ENCODE assay signal across 18 mouse cellular contexts in the genomic region with DNA sequence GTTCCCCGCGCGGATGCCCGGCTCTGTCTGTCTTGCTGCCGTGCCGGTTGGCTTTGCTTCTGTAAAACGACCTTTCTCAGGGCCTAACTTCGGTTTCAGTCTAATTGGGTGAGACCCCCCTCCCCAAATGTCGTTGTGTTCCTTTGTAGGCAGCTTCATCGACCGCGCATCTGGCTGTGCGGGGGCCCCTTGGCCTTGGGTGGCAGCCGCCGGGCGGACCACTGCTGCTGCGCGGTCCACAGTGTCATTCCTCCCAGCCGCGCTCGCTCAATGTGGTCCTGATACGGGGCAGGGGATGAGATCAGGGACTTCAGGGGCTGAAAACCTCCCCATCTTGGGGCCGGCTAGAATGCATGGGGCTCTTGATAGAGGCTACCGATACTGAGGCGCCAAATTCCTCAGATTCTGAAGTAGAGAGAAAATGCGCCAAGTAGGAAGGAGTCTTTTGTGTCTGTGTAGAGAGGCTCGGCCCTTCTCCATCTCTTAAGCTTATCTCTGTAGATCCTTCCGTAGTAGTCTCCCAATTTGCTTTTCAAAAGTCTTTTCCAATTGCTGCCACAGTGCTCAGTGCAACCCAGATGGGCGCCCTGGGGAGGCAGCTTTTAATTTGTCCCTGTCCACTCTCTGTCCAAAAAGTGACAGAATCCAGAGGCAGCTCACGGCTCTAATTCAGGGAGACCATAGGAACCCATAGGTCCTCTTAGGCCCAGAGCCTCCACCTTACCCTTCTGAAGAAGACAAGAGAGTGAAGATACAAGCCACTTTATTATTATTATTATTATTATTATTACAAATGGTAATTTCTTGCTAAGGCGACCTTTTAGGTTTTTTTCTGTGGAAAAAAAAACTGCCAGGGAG. TPM values are rescaled to one million over a fixed set of nuclear protein-coding genes. Genes with fewer than 3 reads are reported as not detected.
DNase-seq lines count a peak whose midpoint lies in the region; ATAC-seq and TF ChIP-seq lines count a peak whose summit lies in the region.
"Had no signal": no experiment of that assay in that cellular context is flagged by ENCODE, and none has a peak within 500 bp of the region (broad histone marks: within the 10 kb centered on the region; RNA-seq: fewer than 3 reads in every experiment).

No protein-coding gene starts in this region.

- H3K9ac ChIP-seq in heart, postnatal 0 days (replicated peaks; ENCODE audit: low read depth, low read length) = no peak overlapping the region
- peak overlapping the region; percentile 98 for H3K9ac ChIP-seq in limb, embryonic 11.5 days (ENCODE audit: low read length)
- H3K9ac ChIP-seq in neural tube, embryonic 15.5 days (replicated peaks) = peak overlapping the region; percentile 31
- H3K9ac ChIP-seq: forebrain, postnatal 0 days; heart, embryonic 15.5 days; hindbrain, embryonic 15.5 days; lung, embryonic 14.5 days had no signal

- H3K4me1 ChIP-seq in heart, postnatal 0 days (ENCODE audit: control insufficient read depth, insufficient read depth) = no peaks in the 10 kb centered on the region
- H3K4me1 ChIP-seq in limb, embryonic 11.5 days (ENCODE audit: control insufficient read depth, insufficient read depth, low read length) = peaks cover 24% of the 10 kb centered on the region
- H3K4me1 ChIP-seq in neural tube, embryonic 15.5 days = peaks cover 19% of the 10 kb centered on the region
- H3K4me1 ChIP-seq: hindbrain, embryonic 15.5 days had no signal

- no peak for ATAC-seq in heart, postnatal 0 days (ENCODE audit: insufficient read depth, low read depth)
- ATAC-seq in limb, embryonic 11.5 days (ENCODE audit: insufficient number of reproducible peaks, low FRiP score, low TSS enrichment, low read depth) = no peak
- no peak for ATAC-seq in neural tube, embryonic 15.5 days (ENCODE audit: low FRiP score)
- ATAC-seq: forebrain, postnatal 0 days had no signal

- peaks cover 99% of the 10 kb centered on the region for H3K27me3 ChIP-seq in heart, postnatal 0 days (ENCODE audit: control insufficient read depth, insufficient read depth, low read length)
- H3K27me3 ChIP-seq in limb, embryonic 11.5 days (ENCODE audit: control insufficient read depth, insufficient read depth, low read length) = peaks cover 10% of the 10 kb centered on the region; the same call in 1 of the 2 replicates
- peaks cover 57% of the 10 kb centered on the region for H3K27me3 ChIP-seq in neural tube, embryonic 15.5 days (replicated peaks)

- TF ChIP-seq CTCF in heart, postnatal 0 days (IDR thresholded peaks at IDR 0.05; ENCODE audit: low read depth) = no peak

- H3K36me3 ChIP-seq in heart, postnatal 0 days (replicated peaks; ENCODE audit: control insufficient read depth, insufficient read depth, low read length) = no peaks in the 10 kb centered on the region
- H3K36me3 ChIP-seq in limb, embryonic 11.5 days (ENCODE audit: control insufficient read depth, insufficient read depth, low read length) = no peaks in the 10 kb centered on the region
- no peaks in the 10 kb centered on the region for H3K36me3 ChIP-seq in neural tube, embryonic 15.5 days
- H3K36me3 ChIP-seq: heart, embryonic 15.5 days; hindbrain, embryonic 15.5 days had no signal

- whole genome bisulfite sequencing in heart, postnatal 0 days = 2% methylated on average over 31 of the region's 31 CpGs
- WGBS in limb, embryonic 11.5 days = under 1% methylated on average over 31 of the region's 31 CpGs
- WGBS in neural tube, embryonic 15.5 days = 1% methylated on average over 31 of the region's 31 CpGs

- 0 out of 2 replicates have a peak overlapping the region, but pooled peaks have one; percentile 3 for H3K4me3 ChIP-seq in heart, postnatal 0 days (ENCODE audit: low read depth, low read length)
- peak overlapping the region; percentile 66 for H3K4me3 ChIP-seq in limb, embryonic 11.5 days (ENCODE audit: low read depth, low read length)
- H3K4me3 ChIP-seq in neural tube, embryonic 15.5 days (replicated peaks) = peak overlapping the region; percentile 39
- H3K4me3 ChIP-seq: heart, embryonic 15.5 days; hindbrain, embryonic 15.5 days had no signal

- no peak for DNase-seq in heart, postnatal 0 days (ENCODE audit: low spot score)
- no peak for DNase-seq in heart, postnatal 10 days
- peak; percentile 12 for DNase-seq in urinary bladder, adult 2 months (ENCODE audit: low spot score)
- no peak for DNase-seq in urinary bladder, postnatal 10 days (ENCODE audit: low spot score)
- DNase-seq in limb, embryonic 11.5 days (ENCODE audit: low spot score) = peak; percentile 73
- no peak for DNase-seq in right cerebral cortex, adult 2 months (ENCODE audit: low spot score in 2 of 2)
- DNase-seq in left cerebral cortex, postnatal 36 days (ENCODE audit: low spot score in 2 of 2) = no peak
- DNase-seq: cerebellum, adult 11 months; forebrain, postnatal 0 days; gastrocnemius, postnatal 36 days; lung, embryonic 14.5 days had no signal

- intact Hi-C loops in heart, postnatal 10 days (cut with DNase I) = no loop called here
- intact Hi-C loops in left cerebral cortex, postnatal 36 days (cut with DNase I) = loop anchor here (2.0 to 10.0 kb wide), 2 partner anchors 31 to 1413 kb away; a partner anchor contains a TSS

- H3K9me3 ChIP-seq in heart, postnatal 0 days (replicated peaks; ENCODE audit: control insufficient read depth, low read length) = no peaks in the 10 kb centered on the region
- H3K9me3 ChIP-seq in limb, embryonic 11.5 days (ENCODE audit: control insufficient read depth, low read length) = no peaks in the 10 kb centered on the region
- H3K9me3 ChIP-seq in neural tube, embryonic 15.5 days (replicated peaks) = no peaks in the 10 kb centered on the region
- H3K9me3 ChIP-seq: heart, embryonic 15.5 days; hindbrain, embryonic 15.5 days had no signal

- H3K4me2 ChIP-seq in heart, postnatal 0 days (ENCODE audit: low read depth, low read length) = no peak overlapping the region
- peak overlapping the region; percentile 90 for H3K4me2 ChIP-seq in limb, embryonic 11.5 days (ENCODE audit: low read depth, severe bottlenecking)
- peak overlapping the region; percentile 48 for H3K4me2 ChIP-seq in neural tube, embryonic 15.5 days
- H3K4me2 ChIP-seq: heart, embryonic 15.5 days; hindbrain, embryonic 15.5 days; lung, embryonic 14.5 days had no signal

- no peak for TF ChIP-seq EP300 in heart, postnatal 0 days (IDR thresholded peaks at IDR 0.05; ENCODE audit: low read depth)

- no peak overlapping the region for H3K27ac ChIP-seq in heart, postnatal 0 days (ENCODE audit: low read depth)
- H3K27ac ChIP-seq in limb, embryonic 11.5 days (replicated peaks; ENCODE audit: low read depth, low read length) = peak overlapping the region; percentile 97
- H3K27ac ChIP-seq in neural tube, embryonic 15.5 days (replicated peaks) = peak overlapping the region; percentile 70
- H3K27ac ChIP-seq: heart, embryonic 15.5 days; hindbrain, embryonic 15.5 days had no signal

RNA-seq across cellular contexts. Expression of a gene that starts 3.8 kb away (rescaled TPM):
- not detected in 2 replicates for total RNA-seq in heart, postnatal 0 days (2014; rRNA removed; ENCODE audit: low replicate concordance)
- 0.08 TPM in 1 of 2 replicates, not detected in the other for polyA plus RNA-seq in heart, postnatal 0 days (2015; fragmentation: Nextera tagmentation; extraction: Ambion mirVana)
- not detected for total RNA-seq in heart, postnatal 10 days (2021)
- polyA plus RNA-seq in urinary bladder, adult 2 months (2012; rRNA removed) = 13.5 and 14.9 TPM in 2 replicates
- 52.0 and 55.0 TPM in 2 replicates for polyA plus RNA-seq in limb, embryonic 11.5 days (2014; fragmentation: Nextera tagmentation; extraction: Ambion mirVana)
- polyA plus RNA-seq in neural tube, embryonic 15.5 days (2015; fragmentation: Nextera tagmentation; extraction: Ambion mirVana) = 61.8 and 83.6 TPM in 2 replicates
- not detected for total RNA-seq in left cerebral cortex, postnatal 36 days (2021)
- total RNA-seq: common myeloid progenitor, adult 5-6 weeks; forebrain, postnatal 0 days; left cerebral cortex, postnatal 14 days had no signal
- polyA plus RNA-seq: forebrain, postnatal 0 days; heart, embryonic 15.5 days; hindbrain, embryonic 15.5 days; lung, embryonic 14.5 days; midbrain, postnatal 0 days had no signal

RNA-seq across cellular contexts. Expression of a gene that starts 8.6 kb away (rescaled TPM):
- total RNA-seq in heart, postnatal 0 days (2014; rRNA removed; ENCODE audit: low replicate concordance) = 0.11 TPM in 1 of 2 replicates, not detected in the other
- polyA plus RNA-seq in heart, postnatal 0 days (2015; fragmentation: Nextera tagmentation; extraction: Ambion mirVana) = not detected in 2 replicates
- not detected for total RNA-seq in heart, postnatal 10 days (2021)
- 8.1 and 8.9 TPM in 2 replicates for polyA plus RNA-seq in urinary bladder, adult 2 months (2012; rRNA removed)
- 59.6 and 64.4 TPM in 2 replicates for polyA plus RNA-seq in limb, embryonic 11.5 days (2014; fragmentation: Nextera tagmentation; extraction: Ambion mirVana)
- polyA plus RNA-seq in neural tube, embryonic 15.5 days (2015; fragmentation: Nextera tagmentation; extraction: Ambion mirVana) = 4.1 and 9.2 TPM in 2 replicates
- not detected for total RNA-seq in left cerebral cortex, postnatal 36 days (2021)
- total RNA-seq: common myeloid progenitor, adult 5-6 weeks; forebrain, postnatal 0 days; gastrocnemius, postnatal 36 days; left cerebral cortex, postnatal 14 days; midbrain, postnatal 0 days had no signal
- polyA plus RNA-seq: forebrain, postnatal 0 days; heart, embryonic 15.5 days; hindbrain, embryonic 15.5 days; lung, embryonic 14.5 days; midbrain, postnatal 0 days; thymus, postnatal 0 days had no signal

RNA-seq across cellular contexts. Expression of a gene that starts 9.6 kb away (rescaled TPM):
- 0.84 TPM in 1 of 2 replicates, not detected in the other for total RNA-seq in heart, postnatal 0 days (2014; rRNA removed; ENCODE audit: low replicate concordance)
- 0.08 and 0.12 TPM in 2 replicates for polyA plus RNA-seq in heart, postnatal 0 days (2015; fragmentation: Nextera tagmentation; extraction: Ambion mirVana)
- total RNA-seq in heart, postnatal 10 days (2021) = under 1 TPM; 0.19 to 0.22 TPM
- 9.1 and 12.2 TPM in 2 replicates for polyA plus RNA-seq in urinary bladder, adult 2 months (2012; rRNA removed)
- polyA plus RNA-seq in limb, embryonic 11.5 days (2014; fragmentation: Nextera tagmentation; extraction: Ambion mirVana) = 17.1 and 24.1 TPM in 2 replicates
- polyA plus RNA-seq in neural tube, embryonic 15.5 days (2015; fragmentation: Nextera tagmentation; extraction: Ambion mirVana) = 20.0 and 21.3 TPM in 2 replicates
- total RNA-seq in left cerebral cortex, postnatal 36 days (2021) = not detected
- total RNA-seq: common myeloid progenitor, adult 5-6 weeks; forebrain, postnatal 0 days; left cerebral cortex, postnatal 14 days; midbrain, postnatal 0 days had no signal
- polyA plus RNA-seq: forebrain, postnatal 0 days; hindbrain, embryonic 15.5 days; midbrain, postnatal 0 days had no signal

RNA-seq across cellular contexts. Expression of a gene that starts 13.1 kb away (rescaled TPM):
- not detected in 2 replicates for total RNA-seq in heart, postnatal 0 days (2014; rRNA removed; ENCODE audit: low replicate concordance)
- polyA plus RNA-seq in heart, postnatal 0 days (2015; fragmentation: Nextera tagmentation; extraction: Ambion mirVana) = not detected in 2 replicates
- not detected for total RNA-seq in heart, postnatal 10 days (2021)
- polyA plus RNA-seq in urinary bladder, adult 2 months (2012; rRNA removed) = 2.3 and 2.6 TPM in 2 replicates
- 80.7 and 82.2 TPM in 2 replicates for polyA plus RNA-seq in limb, embryonic 11.5 days (2014; fragmentation: Nextera tagmentation; extraction: Ambion mirVana)
- polyA plus RNA-seq in neural tube, embryonic 15.5 days (2015; fragmentation: Nextera tagmentation; extraction: Ambion mirVana) = 0.38 and 0.43 TPM in 2 replicates
- total RNA-seq in left cerebral cortex, postnatal 36 days (2021) = not detected
- total RNA-seq: common myeloid progenitor, adult 5-6 weeks; forebrain, postnatal 0 days; gastrocnemius, postnatal 36 days; left cerebral cortex, postnatal 14 days; midbrain, postnatal 0 days had no signal
- polyA plus RNA-seq: forebrain, postnatal 0 days; heart, embryonic 15.5 days; hindbrain, embryonic 15.5 days; lung, embryonic 14.5 days; midbrain, postnatal 0 days; thymus, postnatal 0 days had no signal

RNA-seq across cellular contexts. Expression of a gene that starts 16.5 kb away (rescaled TPM):
- 1.5 TPM in 1 of 2 replicates, not detected in the other for total RNA-seq in heart, postnatal 0 days (2014; rRNA removed; ENCODE audit: low replicate concordance)
- polyA plus RNA-seq in heart, postnatal 0 days (2015; fragmentation: Nextera tagmentation; extraction: Ambion mirVana) = 0.23 and 0.26 TPM in 2 replicates
- 1 to 10 TPM; 1.9 to 2.5 TPM for total RNA-seq in heart, postnatal 10 days (2021)
- polyA plus RNA-seq in urinary bladder, adult 2 months (2012; rRNA removed) = 19.5 and 23.1 TPM in 2 replicates
- 11.6 and 13.1 TPM in 2 replicates for polyA plus RNA-seq in limb, embryonic 11.5 days (2014; fragmentation: Nextera tagmentation; extraction: Ambion mirVana)
- 12.4 and 12.5 TPM in 2 replicates for polyA plus RNA-seq in neural tube, embryonic 15.5 days (2015; fragmentation: Nextera tagmentation; extraction: Ambion mirVana)
- not detected for total RNA-seq in left cerebral cortex, postnatal 36 days (2021)
- total RNA-seq: common myeloid progenitor, adult 5-6 weeks; left cerebral cortex, postnatal 14 days had no signal
- polyA plus RNA-seq: midbrain, postnatal 0 days had no signal

Comparison
In these comparisons a context has a peak if more than half of its experiments do, and no peak if none do; other contexts are left out.
1. DNase-seq: peak in urinary bladder, adult 2 months (single experiment) and limb, embryonic 11.5 days (single experiment); none in heart, postnatal 0 days (single experiment), heart, postnatal 10 days (0 of 2), urinary bladder, postnatal 10 days (single experiment), right cerebral cortex, adult 2 months (0 of 2) and left cerebral cortex, postnatal 36 days (0 of 2).
2. H3K4me3 ChIP-seq: peak in every context shown above with its lines; median percentile 66 in limb, embryonic 11.5 days; 39 in neural tube, embryonic 15.5 days; 3 in heart, postnatal 0 days.
3. RNA of a gene that starts 3.8 kb away (polyA plus RNA-seq): 61.8 to 83.6 TPM in neural tube, embryonic 15.5 days, 52.0 to 55.0 TPM in limb, embryonic 11.5 days and 13.5 to 14.9 TPM in urinary bladder, adult 2 months; 0.08 TPM in heart, postnatal 0 days; every median in the first group is over 10 times any median in the second.